Mouse (Mus musculus) ES-E14 (cell line): ENCODE results near the gene Zcchc18.
"Not testable (repeated sequence)": the region's sequence is repeated elsewhere in the genome, so short reads cannot be mapped to it uniquely, and the experiment has no call there.

Experiments used
- CHD2 ChIP-seq: IDR thresholded peaks from 2 replicates; pipeline ENCODE4 v1.6.1; 2014; ENCODE audit warnings: mild to moderate bottlenecking, low read depth, low read length, inconsistent platforms
- HCFC1 ChIP-seq: IDR thresholded peaks from 2 replicates; pipeline ENCODE4 v1.6.1; 2012; ENCODE audit warnings: low read length, inconsistent platforms, borderline replicate concordance; ENCODE audit not compliant: insufficient read depth
- MAFK ChIP-seq: IDR thresholded peaks from 2 replicates; pipeline ENCODE4 v1.6.1; 2014; ENCODE audit warnings: mild to moderate bottlenecking, low read depth, low read length, inconsistent platforms; ENCODE audit not compliant: insufficient read depth
- ZC3H11A ChIP-seq: IDR thresholded peaks from 2 replicates; pipeline ENCODE4 v1.6.1; 2012; ENCODE audit warnings: low read depth, mild to moderate bottlenecking, inconsistent platforms, low read length, borderline replicate concordance
- ZNF384 ChIP-seq: IDR thresholded peaks from 2 replicates; pipeline ENCODE4 v1.6.1; 2012; ENCODE audit warnings: low read depth, low read length, inconsistent platforms

- TF ChIP-seq CHD2, ZC3H11A, ZNF384, MAFK, HCFC1: not testable (repeated sequence)
Measured at GRCm38 (mm10) chrX:136957583-136958279, 35.2 kb upstream of the Zcchc18 start.
